Mouse (Mus musculus) layer of hippocampus, postnatal 25 days (tissue): ENCODE data around the gene Prkg2. TPM values are rescaled to one million over a fixed set of nuclear protein-coding genes. Genes with fewer than 3 reads are reported as not detected.

Experiments used
- DNase-seq, 2 experiments: peaks; one replicate each; pipeline ENCODE4 v3.0.0; 2022; ENCODE audit warnings: mixed read lengths in 2 of 2, low spot score in 1 of 2; ENCODE audit errors: extremely low spot score in 1 of 2
- total RNA-seq, 2 experiments: library from RNA; stranded (reverse); gene quantifications; 2 replicates each; pipeline ENCODE4 v1.2.3; 2021

Prkg2 gene
- total RNA-seq, 2 experiments from 2014 or later, result 2.7 TPM

GRCm38 (mm10) chr5:98981304-98981703 lies 55.8 kb downstream of the Prkg2 start:
- DNase-seq, result no peak

- DNase-seq, result no peak
These were observed 58.8 kb downstream of the Prkg2 start for GRCm38 (mm10) chr5:98978316-98978715.

- DNase-seq, result peak in 1 of 2 experiments; percentile 21
These were observed 61.1 kb downstream of the Prkg2 start for GRCm38 (mm10) chr5:98975877-98976672.

GRCm38 (mm10) chr5:98966679-98967078 lies 70.5 kb downstream of the Prkg2 start:
- no peak for DNase-seq

- no peak for DNase-seq
These were observed 72.0 kb downstream of the Prkg2 start for GRCm38 (mm10) chr5:98965139-98965538.

GRCm38 (mm10) chr5:98964367-98964766 lies 72.8 kb downstream of the Prkg2 start:
- no peak for DNase-seq

- no peak for DNase-seq
These were observed 74.7 kb downstream of the Prkg2 start for GRCm38 (mm10) chr5:98962472-98962871.

- no peak for DNase-seq
These were observed 81.6 kb downstream of the Prkg2 start for GRCm38 (mm10) chr5:98955576-98955975.

GRCm38 (mm10) chr5:98953386-98953785 lies 83.8 kb downstream of the Prkg2 start:
- no peak for DNase-seq

- no peak for DNase-seq
These were observed 85.6 kb downstream of the Prkg2 start for GRCm38 (mm10) chr5:98951566-98951965.

- DNase-seq, result no peak
These were observed 86.6 kb downstream of the Prkg2 start for GRCm38 (mm10) chr5:98950495-98951092.

- DNase-seq, result no peak
These were observed 87.4 kb downstream of the Prkg2 start for GRCm38 (mm10) chr5:98949784-98950183.

GRCm38 (mm10) chr5:98946656-98947055 lies 90.5 kb downstream of the Prkg2 start:
- no peak for DNase-seq

GRCm38 (mm10) chr5:98946117-98946620 lies 91.0 kb downstream of the Prkg2 start:
- no peak for DNase-seq

- DNase-seq, result no peak
These were observed 93.4 kb downstream of the Prkg2 start for GRCm38 (mm10) chr5:98943776-98944175.

- DNase-seq, result no peak
These were observed 96.4 kb downstream of the Prkg2 start for GRCm38 (mm10) chr5:98940731-98941130.

GRCm38 (mm10) chr5:98939631-98940208 lies 97.4 kb downstream of the Prkg2 start:
- DNase-seq, result no peak

- DNase-seq, result no peak
These were observed 98.0 kb downstream of the Prkg2 start for GRCm38 (mm10) chr5:98939116-98939515.

GRCm38 (mm10) chr5:98937879-98938278 lies 99.3 kb downstream of the Prkg2 start:
- no peak for DNase-seq

GRCm38 (mm10) chr5:98936650-98937049 lies 100.5 kb downstream of the Prkg2 start:
- DNase-seq, result no peak

GRCm38 (mm10) chr5:98935930-98936329 lies 101.2 kb downstream of the Prkg2 start:
- DNase-seq, result no peak
